Mouse (Mus musculus) testis, adult 2 months (tissue): ENCODE data around the gene Enox1.

ENCODE experiments used
- CTCF ChIP-seq: fragments of 200-500 bp; IDR thresholded peaks from 2 replicates; pipeline ENCODE4 v1.5.1; 2012; ENCODE audit warnings: low read depth, mild to moderate bottlenecking, inconsistent platforms, low read length, moderate library complexity; ENCODE audit not compliant: control insufficient read depth, insufficient read depth, insufficient replicate concordance
- POLR2A ChIP-seq: fragments of 200-500 bp; IDR thresholded peaks from 2 replicates; pipeline ENCODE4 v1.6.1; 2012; ENCODE audit warnings: low read depth, mild to moderate bottlenecking, inconsistent platforms, low read length, moderate library complexity; ENCODE audit not compliant: control insufficient read depth

DNA sequence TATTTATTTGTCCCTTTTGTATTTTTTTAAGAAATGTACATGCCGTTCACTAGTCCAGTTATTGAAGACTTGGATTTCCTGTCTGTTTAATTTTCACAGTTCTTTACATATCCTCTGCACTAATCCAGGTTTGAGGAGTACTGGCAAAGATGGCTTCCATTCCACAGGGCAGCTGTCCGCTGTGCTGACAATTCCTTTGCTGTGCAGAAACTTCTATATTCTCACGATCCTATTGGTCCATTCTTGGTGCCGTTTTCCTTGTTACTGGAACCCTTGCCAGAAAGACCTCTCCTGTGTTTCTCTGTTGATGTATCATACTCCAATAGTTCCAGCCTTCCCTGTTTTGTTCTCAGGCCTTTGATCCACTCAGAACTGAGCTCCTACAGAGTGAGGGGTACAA, 206.1 kb downstream of the Enox1 start:
- no peak for TF ChIP-seq CTCF
- TF ChIP-seq POLR2A, result no peak
